Mouse (Mus musculus) lung, postnatal 10 days (tissue): ENCODE measurements around the gene Pik3ca.
A peak's percentile ranks its signal among the peaks of the same experiment; 100 is the strongest.

Source experiments
- DNase-seq: peaks from one replicate; pipeline ENCODE4 v3.0.0; 2021

Pik3ca gene

DNA sequence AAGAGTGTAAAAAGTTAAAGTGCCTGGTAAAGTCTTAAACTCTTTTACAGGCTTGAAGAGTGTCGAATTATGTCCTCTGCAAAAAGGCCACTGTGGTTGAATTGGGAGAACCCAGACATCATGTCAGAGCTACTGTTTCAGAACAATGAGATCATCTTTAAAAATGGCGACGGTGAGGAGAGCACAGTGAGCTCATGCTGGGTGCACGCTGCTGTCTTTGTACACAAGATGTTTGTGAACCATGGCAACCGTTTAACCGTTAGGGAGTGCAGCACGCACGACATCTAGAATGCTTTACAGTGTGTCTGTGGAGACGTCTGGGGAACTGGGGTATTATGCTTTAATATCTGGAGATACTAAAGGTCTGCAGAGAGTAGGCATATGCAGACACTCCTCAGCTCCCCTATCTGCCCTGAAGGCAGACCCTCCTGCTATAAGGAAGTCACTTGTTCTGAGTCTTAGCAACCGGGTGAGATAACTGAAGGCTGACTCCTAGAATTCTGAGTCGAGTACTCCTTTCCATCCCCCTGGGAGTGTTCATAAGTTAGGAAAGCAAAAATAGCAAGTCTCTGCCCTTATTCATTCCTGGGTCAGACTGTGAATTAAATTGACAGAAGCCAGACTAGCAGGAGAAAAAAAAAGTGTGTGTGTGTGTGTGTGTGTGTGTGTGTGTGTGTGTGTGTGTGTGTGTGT, 57.0 kb downstream of the Pik3ca start:
- peak; percentile 49 for DNase-seq

DNA sequence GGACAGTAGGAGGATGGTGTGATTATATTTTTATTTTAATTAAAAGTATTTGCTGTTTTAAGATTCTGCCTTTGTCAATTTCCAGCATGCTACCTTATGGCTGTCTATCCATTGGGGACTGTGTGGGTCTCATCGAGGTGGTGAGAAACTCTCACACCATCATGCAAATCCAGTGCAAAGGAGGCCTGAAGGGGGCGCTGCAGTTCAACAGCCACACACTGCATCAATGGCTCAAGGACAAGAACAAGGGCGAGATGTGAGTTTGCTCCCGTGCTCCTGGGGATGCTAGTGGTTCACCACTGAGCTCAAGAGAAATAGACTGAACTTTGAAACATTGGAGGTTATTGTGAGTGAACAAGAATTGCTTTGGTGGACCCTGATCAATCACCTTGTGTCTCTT, 62.3 kb downstream of the Pik3ca start:
- peak; percentile 68 for DNase-seq

DNA sequence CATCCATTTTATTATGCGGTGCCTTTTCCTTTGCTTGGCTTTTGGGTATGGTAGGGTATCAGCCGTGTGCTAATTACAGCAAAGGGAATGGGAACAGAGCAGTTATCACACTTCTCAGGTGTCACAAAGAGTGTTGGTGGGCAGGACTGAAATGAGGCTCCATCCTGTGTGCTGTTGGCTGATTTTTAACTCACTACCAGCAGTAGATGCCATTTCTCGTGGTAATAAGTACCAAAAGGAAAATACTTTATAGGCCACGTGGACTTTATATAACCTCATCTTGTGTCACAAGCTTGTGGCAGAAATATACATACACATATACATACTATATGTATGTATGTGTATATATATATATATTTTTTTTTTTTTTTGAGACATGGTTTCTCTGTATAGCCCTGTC, 69.8 kb downstream of the Pik3ca start:
- no peak for DNase-seq

DNA sequence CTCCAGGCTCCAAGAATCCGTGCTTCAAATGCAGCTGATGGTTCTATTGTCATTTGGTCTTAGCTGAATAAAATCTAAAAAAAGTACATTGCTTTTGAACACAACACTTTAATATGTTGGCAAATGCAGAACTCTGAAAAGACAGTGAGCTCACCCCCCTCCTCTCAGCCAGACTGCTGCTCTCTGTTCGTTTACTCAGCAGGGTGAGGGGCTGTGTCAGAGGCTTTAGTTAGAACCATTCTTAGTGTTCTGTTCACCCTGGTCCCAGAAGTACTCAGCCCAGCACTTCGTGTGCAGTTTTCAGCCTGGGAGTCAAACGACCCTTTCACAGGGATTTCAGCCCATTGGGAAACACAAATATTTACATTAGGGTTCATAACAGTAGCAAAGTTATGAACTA, 70.9 kb downstream of the Pik3ca start:
- peak; percentile 20 for DNase-seq

- peak; percentile 56 for DNase-seq
Observed at GRCm38 (mm10) chr3:32470449-32470848, 73.0 kb downstream of the Pik3ca start.

- peak; percentile 74 for DNase-seq
Observed at GRCm38 (mm10) chr3:32471098-32471497, 73.6 kb downstream of the Pik3ca start.

- no peak for DNase-seq
Observed at GRCm38 (mm10) chr3:32472191-32472900, 74.9 kb downstream of the Pik3ca start.

GRCm38 (mm10) chr3:32473184-32473583, 75.7 kb downstream of the Pik3ca start:
- DNase-seq = no peak

- no peak for DNase-seq
Observed at GRCm38 (mm10) chr3:32479961-32480360, 82.5 kb downstream of the Pik3ca start.

GRCm38 (mm10) chr3:32483035-32483434, 85.6 kb downstream of the Pik3ca start:
- DNase-seq = no peak

DNA sequence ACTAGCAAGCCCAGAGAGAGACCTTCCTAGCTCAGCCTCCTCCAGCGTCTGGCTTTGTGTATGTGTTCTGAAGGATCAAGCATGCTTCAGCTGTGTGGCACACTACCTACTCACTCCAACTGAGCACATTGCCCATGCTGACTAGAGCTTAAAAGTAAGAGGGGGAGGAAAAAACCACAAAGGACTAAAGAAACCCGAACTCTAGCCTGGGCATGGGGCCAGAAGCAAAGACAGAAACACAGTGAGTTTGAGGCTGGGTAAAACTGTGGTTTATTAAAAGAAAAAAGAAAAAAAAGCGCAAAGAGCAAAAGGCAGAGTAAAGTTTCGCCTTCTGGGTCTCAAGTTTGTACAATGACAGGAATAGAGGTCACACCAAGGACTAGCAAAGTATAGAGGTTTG, 89.1 kb downstream of the Pik3ca start:
- DNase-seq = no peak

DNA sequence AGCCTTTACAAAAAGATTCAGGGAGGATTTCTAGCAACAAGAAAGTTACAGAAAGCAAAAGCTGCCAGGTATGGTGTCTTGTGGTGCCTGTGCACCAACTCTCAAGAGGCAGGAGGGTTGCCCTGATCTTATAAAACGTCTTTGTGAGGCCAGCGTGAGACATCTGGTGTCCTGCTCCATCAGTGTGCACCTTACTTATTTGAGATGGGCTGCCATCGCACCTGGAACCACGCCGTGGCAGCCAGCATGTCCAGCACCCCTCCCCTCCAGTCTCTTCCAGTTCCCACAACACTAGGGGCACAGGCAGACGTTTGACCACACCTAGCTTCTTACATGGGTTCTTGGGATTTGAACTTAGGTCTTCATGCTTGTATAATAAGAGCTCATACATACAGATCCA, 90.7 kb downstream of the Pik3ca start:
- no peak for DNase-seq

DNA sequence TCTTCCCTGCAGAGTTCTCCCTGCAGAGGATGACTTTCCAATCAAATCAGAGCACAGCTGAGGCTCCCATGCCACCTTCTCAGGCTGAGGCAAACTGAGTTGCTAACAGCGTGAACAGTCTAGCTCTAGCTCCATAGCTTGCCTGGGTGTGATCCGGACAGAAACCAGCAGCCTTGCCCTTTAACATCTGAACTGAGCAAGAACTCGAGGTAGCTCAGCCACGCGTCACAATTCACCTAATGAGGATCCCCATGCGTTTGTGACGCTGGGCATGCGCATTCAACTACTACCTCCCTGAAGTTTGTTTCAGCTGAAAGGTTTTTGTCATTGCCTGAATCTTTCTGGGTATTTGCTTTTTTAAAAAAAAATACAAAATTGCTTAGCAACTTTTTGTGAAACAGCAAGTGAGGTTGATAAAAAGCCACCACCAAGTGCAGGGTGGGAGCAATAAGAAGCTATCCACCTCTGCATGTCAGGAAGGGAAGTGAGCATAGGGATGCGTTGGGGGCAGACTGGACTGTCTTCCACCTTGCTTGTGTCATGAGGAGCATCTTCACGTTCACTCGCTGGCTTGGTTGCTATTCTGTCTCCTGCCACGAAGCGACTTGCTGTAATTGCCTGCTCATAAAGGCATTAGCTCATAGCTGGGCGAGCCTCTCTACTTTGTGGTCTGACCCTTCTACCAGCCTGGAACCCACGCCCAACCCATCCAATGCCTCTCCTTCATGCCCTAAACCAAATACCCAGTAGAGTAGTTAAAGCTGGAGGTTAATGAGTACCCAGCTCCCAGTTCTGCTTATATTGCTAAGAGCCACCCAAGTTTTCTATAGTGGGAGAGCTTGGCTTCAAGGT, 92.8 kb downstream of the Pik3ca start:
- DNase-seq = no peak

- no peak for DNase-seq
Observed at GRCm38 (mm10) chr3:32490928-32491315, 93.5 kb downstream of the Pik3ca start.

- DNase-seq = no peak
Observed at GRCm38 (mm10) chr3:32492097-32493090, 94.9 kb downstream of the Pik3ca start, which contains the start of gene Kcnmb3. TSS of gene Kcnmb3 (minus strand) at chr3:32492231.

- peak; percentile 39 for DNase-seq
Observed at GRCm38 (mm10) chr3:32494387-32495087, 97.1 kb downstream of the Pik3ca start.

- DNase-seq = no peak
Observed at GRCm38 (mm10) chr3:32495088-32495770, 97.8 kb downstream of the Pik3ca start.

GRCm38 (mm10) chr3:32495856-32496710, 98.6 kb downstream of the Pik3ca start:
- peak; percentile 21 for DNase-seq

DNA sequence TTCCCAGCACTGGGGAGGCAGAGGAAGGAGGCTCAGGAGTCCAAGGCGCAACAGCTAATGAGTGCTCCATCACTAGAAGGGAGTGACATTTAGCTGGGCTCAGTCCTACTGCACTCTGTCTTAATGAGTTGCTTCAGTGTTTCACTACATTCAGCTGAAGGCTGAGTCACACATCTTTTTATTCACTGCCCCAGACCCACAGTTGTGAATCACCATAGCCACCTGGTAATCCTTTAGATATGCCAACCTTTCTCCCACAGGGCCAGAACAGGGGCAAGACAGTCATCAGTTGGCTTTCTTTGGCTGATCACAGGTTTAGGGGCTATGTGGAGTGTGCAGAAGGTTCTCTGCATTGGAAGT, 99.2 kb downstream of the Pik3ca start:
- no peak for DNase-seq

DNA sequence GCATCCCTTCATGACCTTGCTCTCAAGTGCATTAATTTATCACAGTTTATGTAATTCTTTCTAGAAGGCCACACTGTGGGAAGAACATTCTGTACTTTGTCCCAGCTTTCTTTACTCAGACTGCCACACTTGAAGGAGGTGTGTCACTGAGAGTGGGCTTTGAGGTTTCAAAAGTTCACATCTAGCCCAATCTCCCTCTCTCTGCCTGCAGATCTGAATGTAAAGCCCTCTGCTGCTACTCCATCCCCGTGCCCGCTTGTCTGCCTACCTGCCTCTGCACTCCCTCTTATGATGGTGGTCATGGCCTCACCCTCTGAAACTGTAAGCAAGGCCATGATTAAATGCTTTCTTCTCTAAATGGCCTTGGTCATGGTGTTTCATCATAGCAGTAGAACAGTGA, 102.9 kb downstream of the Pik3ca start:
- no peak for DNase-seq
